Mouse (Mus musculus) megakaryocyte-erythroid progenitor cell, adult 5-6 weeks (primary cell): ENCODE results near the gene Tox2. TPM values are rescaled to one million over a fixed set of nuclear protein-coding genes. Genes with fewer than 3 reads are reported as not detected.

Experiments used
- ATAC-seq: replicated peaks from 2 replicates; pipeline ENCODE4 v1.8.0; 2016; ENCODE audit warnings: mild to moderate bottlenecking, inconsistent platforms; ENCODE audit not compliant: severe bottlenecking, poor library complexity, low FRiP score, low TSS enrichment
- total RNA-seq, 2 experiments: library from RNA; stranded (forward) in 1 of 2; stranded (reverse) in 1 of 2; fragments of 200-1000, 215-1000 nt in 1 of 2; fragments of >200 nt in 1 of 2; fragmentation: Nextera tagmentation in 1 of 2; gene quantifications; 2 replicates each; pipeline ENCODE4 v1.2.3; 2014 to 2017

The Tox2 gene
- total RNA-seq, 2 experiments from 2014 or later: 4.1 TPM; not detected in 1

GRCm38 (mm10) chr2:163243917-163244852, 41.3 kb downstream of the Tox2 start:
- ATAC-seq: no peak

- no peak for ATAC-seq
These were observed 46.0 kb downstream of the Tox2 start for GRCm38 (mm10) chr2:163248912-163249311.

DNA sequence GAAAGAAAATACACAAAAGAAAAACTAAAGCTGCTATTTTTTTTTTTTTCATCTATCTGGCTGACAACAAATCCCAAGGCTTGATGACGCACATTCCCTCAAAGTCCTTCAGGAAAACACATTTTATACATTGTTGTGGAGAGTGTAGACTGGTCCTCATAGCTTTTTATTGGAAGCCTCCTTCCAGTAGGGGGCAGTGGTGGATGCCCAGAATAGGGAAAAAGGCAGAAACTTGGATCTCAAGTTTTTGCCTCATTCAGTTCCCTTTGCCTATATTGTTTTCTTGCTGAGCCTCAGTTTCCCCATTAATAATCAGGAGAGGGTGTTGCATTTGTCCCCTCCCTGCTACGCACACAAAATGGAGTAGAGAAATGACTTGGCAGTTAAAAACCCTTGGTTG, 49.7 kb downstream of the Tox2 start:
- ATAC-seq: no peak

GRCm38 (mm10) chr2:163253248-163254099, 50.5 kb downstream of the Tox2 start:
- ATAC-seq: no peak

GRCm38 (mm10) chr2:163254228-163254627, 51.3 kb downstream of the Tox2 start:
- ATAC-seq: no peak

GRCm38 (mm10) chr2:163256765-163257164, 53.8 kb downstream of the Tox2 start:
- no peak for ATAC-seq

GRCm38 (mm10) chr2:163261362-163262054, 58.6 kb downstream of the Tox2 start:
- no peak for ATAC-seq

- no peak for ATAC-seq
These were observed 59.1 kb downstream of the Tox2 start for GRCm38 (mm10) chr2:163262055-163262420.

DNA sequence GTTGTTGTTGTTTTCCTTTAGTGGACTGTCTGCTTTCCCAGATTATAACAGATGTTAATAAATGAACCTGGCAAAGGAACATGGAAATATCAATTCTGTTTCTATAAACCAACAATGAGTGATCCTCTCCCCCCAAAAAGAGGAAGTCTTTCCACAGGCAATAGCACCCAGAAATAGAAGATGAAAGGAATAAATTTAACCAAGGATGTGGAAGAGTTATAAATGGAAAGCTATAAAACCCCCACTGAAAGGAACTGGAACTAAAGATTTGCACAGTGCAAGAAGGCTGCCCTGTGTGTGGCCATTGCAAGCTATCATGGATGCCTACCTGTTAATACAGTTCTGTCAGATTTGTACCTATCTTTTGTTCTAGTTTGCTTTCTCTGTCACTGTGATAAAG, 64.2 kb downstream of the Tox2 start:
- no peak for ATAC-seq

DNA sequence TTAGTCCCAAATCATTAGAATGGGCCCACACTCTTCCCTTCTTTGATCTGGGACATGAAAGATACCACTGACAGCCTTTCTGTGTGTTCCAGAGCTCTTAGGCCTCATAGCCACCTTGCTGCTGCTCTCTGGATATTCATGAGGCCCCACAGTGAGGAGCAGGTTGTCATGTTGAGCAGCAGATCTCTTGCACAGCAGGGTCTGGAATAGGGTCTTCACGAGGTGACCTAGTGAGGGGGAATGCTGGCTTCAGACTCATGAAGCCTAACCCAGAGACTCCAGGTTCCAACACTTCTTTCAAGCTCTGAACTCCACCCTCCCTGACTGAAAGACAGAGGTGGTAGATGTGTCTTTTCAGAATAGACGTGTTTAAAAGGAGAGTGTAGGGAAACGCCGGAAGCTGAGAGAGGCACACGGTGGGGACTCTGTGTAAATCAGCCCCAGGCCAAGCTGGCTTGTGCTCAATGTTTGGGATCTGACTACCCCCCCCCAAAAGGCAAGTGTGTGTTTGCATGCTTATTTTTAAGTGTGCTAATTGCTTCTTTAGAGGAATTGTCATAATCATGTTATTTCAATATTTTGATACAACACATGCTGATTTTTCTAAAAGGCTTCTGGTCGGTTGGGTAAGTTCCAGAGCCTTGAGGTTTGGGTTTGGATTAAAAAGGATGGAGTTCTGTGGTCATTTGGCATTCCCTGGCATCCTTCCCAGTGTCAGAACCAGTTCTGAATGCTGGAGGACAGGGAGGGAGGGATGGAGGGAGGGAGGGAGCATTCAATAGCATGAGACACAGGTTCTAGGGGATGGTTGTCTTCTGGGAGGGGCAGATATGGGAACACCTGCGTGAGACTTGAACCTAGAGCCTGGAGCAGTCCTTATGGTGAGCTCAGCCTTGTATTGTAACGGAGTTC, 68.9 kb downstream of the Tox2 start:
- ATAC-seq: no peak

- no peak for ATAC-seq
These were observed 70.9 kb downstream of the Tox2 start for GRCm38 (mm10) chr2:163273815-163274214.

DNA sequence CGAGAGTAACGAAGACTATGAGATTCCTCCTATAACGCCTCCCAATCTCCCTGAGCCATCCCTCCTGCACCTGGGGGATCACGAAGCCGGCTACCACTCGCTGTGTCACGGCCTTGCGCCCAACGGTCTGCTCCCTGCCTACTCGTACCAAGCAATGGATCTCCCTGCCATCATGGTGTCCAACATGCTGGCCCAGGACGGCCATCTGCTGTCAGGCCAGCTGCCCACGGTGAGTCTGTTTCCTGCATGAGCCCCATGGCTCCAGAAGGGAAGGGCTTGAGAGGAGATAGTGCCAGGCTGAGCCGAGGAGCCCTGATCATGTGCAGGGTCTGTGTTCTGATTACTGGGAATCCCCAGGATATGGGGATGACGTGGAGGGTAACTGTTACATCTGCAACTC, 73.1 kb downstream of the Tox2 start:
- no peak for ATAC-seq

DNA sequence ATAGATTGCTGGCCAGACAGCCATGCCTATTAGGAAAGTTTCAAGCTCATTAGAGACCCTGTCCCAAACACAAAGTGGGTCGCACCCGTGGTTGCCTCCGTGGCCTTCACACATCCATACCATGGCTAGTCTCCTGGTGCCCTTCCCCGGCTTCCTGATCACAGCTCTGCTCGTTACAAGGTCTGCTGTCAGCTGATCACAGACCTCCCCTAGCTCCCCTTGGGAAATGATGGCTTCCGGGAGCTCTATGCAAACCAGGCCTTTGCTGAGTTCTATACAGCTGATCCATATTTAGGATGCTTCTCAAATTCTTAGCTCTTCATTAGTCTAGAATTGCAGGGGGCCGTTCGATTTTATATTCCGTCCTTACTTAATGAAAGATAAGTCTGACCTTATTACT, 75.1 kb downstream of the Tox2 start:
- no peak for ATAC-seq

- ATAC-seq: no peak
These were observed 77.9 kb downstream of the Tox2 start for GRCm38 (mm10) chr2:163280636-163281322.

DNA sequence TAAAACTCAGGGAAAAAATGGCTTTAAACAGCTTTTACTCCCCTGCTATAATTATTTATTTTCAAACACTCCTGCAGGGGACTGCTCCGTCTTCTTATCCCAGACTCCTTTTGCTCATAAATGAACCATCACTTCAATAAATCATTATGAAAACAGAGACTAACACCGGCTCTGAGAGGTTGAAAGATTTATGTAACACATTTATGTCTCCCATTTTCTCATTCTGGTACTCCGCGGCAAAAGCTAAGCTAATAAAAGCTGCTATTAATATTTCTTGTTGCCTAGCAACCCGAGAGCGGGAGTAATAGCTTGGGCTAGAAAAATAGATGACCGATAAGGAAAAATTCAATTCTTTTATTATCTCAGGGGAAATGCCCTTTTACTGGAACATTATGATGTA, 81.9 kb downstream of the Tox2 start:
- no peak for ATAC-seq

GRCm38 (mm10) chr2:163285335-163285734, 82.4 kb downstream of the Tox2 start:
- no peak for ATAC-seq

- ATAC-seq: 0 out of 2 replicates have a peak, but pooled peaks have one; percentile 32
These were observed 82.8 kb downstream of the Tox2 start for GRCm38 (mm10) chr2:163285762-163286161.

GRCm38 (mm10) chr2:163288881-163289379, 86.0 kb downstream of the Tox2 start:
- no peak for ATAC-seq
